Mouse (Mus musculus): ENCODE results near the gene Proser2.

GRCm38 (mm10) chr2:6085622-6086530 lies 44.1 kb downstream of the Proser2 start:
- TF ChIP-seq POLR2A (IDR thresholded peaks at IDR 0.05; ENCODE audit: insufficient read depth, low read length) = no peak
- TF ChIP-seq CTCF (IDR thresholded peaks at IDR 0.05; ENCODE audit: low read depth, low read length) = no peak

Measured in ES-Bruce4 (cell line).